Mouse (Mus musculus): ENCODE measurements around the gene Mkrn1.

GRCm38 (mm10) chr6:39397046-39397445, 23.2 kb downstream of the Mkrn1 start:
- TF ChIP-seq POLR2A (IDR thresholded peaks at IDR 0.05; ENCODE audit: borderline replicate concordance, extremely low read depth, low read depth, low read length) = no peak
- TF ChIP-seq CTCF (IDR thresholded peaks at IDR 0.05; ENCODE audit: insufficient read depth, low read length) = no peak

Data from lung, adult 2 months (tissue).